Mouse (Mus musculus): Measurements from ENCODE around the gene 4930444G20Rik. TPM values are rescaled to one million over a fixed set of nuclear protein-coding genes. Genes with fewer than 3 reads are reported as not detected.
"Not testable (repeated sequence)": the region's sequence is repeated elsewhere in the genome, so short reads cannot be mapped to it uniquely, and the experiment has no call there.

4930444G20Rik gene
- not detected for total RNA-seq (2021)

DNA sequence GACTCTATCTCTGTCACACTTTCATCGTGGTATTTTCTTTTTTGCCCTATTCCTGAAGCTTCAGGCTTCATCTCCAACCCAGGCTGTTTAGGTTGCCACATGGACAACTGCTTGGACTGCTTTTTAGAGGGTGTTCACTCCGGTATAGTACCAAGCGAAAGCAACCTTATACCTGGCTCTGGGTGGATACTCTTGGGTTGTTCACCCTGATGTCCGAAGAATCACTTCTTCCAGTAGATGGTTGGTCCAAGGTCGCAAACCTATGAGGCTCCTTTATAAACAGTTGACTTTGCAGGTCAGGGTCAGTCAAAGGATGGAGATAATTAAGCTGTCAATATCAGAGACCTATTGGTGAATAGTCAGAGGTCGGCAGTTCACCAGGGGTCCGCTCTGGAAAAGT lies at the start of gene 4930444G20Rik:
Gene 4930444G20Rik (minus strand): TSS at position 101 of the 400 bp plus-strand sequence.
- DNase-seq, result not testable (repeated sequence)

DNA sequence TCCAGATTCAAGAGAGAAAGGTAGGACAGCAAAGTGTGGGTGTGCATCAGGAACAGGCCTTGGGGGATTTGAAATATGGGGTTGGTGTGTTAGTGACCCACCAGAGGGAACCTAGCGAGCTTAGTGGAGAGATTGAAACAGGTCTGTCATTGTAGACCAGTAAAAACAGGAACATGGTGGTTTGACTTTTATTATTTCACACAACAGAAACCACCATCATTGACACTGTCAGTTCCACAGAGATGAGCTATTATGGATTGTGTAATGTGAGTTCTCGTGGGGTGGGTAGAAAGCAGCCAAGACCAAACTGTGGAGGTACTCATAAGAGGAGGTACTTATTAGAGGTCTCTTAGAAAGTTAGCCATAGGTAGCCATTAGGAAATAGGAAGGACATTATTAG lies 6.7 kb upstream of the 4930444G20Rik start:
- no peak for DNase-seq

DNA sequence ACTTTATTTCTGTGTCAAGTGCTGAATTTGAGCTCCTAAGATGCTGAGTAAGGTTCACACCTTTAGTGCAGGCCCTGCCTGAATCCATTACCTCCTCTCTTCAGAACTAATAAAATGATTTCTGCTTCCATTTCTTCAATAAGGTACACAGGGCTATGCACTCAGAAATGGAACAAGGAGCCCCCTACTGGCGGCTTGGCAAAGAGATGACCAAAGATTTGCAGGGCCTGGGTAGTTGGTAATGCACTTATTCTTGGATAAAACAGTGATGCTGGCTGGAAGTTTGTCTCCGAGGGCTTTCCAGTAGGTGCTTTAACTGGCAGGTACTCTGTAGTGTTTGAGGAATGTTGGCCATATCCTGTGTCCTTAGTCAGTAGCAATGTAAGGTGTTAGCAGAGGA lies 4.9 kb upstream of the 4930444G20Rik start:
- no peak for DNase-seq

DNA sequence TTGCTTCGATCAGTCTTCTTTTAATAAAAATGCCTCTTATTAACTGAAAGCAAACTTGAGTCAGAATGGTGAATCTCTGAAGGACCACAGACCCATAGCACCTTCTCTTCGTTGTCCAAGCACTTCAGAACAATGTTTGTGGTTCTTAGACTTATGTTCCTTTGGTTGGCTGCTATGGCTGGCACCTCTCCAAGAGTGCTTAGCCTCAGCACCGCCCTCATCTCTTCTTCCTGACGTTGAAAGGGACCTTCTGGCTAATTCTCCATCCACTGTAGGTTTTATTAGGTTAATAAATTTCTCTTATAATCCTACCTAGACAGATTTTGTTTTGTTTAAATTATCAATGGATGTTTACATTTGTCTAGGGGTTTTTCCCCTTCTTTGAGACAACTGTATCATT lies 2.7 kb upstream of the 4930444G20Rik start:
- DNase-seq, result peak; percentile 12

DNA sequence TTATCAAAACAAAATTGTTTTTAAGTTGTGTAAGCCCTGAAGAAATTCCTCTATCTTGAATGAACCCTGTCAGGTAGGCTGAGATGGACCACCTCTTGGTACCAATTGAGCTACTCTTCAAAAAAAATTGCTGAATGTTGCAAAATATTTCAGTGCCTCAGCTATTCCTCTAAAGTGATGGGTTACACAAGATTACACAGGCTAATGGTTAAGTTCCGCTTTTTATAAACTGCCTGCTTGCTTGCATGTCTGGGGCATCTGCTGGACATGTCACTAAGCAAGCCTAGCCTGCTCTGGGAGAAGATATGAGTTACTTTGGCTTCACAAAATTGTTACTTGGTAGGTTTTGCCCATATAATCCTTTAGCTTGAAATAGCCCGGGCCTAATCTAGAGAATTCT lies 2.3 kb upstream of the 4930444G20Rik start:
- DNase-seq, result no peak

DNA sequence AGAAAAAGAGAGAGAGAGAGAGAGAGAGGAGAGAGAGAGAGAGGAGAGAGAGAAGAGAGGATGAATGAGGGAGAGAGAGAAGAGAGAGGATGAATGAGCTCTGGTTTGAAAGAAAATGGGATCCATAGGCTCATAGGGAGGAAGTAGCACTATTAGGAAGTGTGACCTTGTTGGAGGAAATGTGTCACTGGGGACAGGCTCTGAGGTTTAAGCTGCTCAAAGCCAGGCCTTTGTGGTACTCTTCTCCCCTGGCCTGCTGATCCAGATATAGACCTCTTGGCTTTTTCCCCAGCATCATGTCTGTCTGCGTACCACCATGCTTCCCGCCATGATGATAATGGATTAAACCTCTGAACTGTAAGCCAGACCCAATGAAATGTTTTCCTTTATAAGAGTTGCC lies 8.5 kb downstream of the 4930444G20Rik start:
- DNase-seq, result no peak

DNA sequence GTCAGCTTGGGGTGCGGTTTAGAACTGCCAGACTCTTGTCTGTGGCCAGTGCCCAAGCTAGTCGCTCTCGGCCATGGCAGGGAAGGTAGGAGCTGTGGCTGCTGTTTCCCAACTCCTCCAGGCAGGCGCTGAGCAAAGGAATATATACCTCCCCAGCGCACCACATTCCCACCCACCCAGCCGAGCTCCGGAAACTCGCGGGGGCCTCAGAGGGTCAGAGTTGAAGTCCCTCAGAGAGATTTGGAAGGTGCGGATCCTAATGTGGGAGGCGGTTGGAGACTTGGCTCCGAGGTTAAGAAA lies 8.9 kb downstream of the 4930444G20Rik start:
- no peak for DNase-seq

DNA sequence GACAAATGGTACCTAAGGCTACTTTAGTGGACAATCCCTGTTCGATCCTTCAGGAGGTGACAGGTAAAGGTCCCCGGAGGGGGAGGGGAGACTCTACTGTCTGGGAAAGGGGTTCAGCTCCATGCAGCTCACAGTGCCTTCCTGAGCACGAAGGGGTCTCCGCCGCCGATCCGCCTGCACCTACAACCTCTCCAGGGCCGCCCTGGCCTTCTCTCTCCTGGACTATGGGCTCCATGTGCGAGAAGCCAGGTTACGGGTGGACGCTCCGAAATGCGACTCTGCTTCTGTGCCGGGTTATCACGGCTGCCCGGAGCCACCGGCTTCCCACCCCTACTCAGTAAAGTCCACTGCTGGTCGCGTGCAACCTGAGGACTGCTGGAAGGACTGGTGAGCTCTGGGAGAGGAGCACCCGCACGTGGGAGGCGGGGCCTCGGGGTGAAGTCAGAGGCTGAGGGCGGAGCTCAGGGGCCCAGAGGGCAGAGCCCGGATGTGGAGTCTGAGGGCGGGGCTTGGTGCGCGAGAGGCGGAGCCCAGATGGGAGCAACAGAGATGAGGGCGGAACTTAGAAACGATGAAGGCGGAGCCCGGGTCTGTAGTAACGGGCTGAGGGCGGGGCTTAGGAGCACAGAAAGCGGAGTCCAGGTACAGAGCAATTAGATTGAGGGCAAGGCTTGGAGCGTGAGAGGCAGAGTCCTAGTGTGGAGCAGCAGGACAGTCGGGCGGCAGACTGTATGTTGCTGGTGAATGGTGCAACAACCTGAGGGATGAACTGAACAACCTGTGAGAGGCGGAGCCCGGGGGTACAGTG lies 9.5 kb downstream of the 4930444G20Rik start:
- DNase-seq, result peak; percentile 89

DNA sequence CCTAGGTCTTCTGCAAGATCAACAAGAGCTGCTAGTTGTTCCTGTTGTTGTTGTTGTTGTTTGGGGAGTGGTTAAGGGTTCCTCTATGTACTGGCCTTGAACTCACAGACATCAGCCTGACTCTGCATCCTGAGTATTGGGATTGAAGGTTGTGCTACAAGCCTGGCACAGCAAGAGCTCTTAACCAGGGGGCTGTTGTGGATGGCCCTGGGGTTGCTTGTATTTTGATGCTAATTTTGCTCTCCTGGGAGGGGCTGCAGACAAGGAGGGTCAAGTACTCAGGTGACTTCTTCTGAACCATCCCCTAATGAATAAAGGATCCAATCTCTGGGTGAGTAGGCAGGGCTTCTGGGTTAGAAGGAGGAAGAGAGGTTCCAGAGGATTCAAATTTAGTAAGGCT lies 12.6 kb downstream of the 4930444G20Rik start:
- no peak for DNase-seq

DNA sequence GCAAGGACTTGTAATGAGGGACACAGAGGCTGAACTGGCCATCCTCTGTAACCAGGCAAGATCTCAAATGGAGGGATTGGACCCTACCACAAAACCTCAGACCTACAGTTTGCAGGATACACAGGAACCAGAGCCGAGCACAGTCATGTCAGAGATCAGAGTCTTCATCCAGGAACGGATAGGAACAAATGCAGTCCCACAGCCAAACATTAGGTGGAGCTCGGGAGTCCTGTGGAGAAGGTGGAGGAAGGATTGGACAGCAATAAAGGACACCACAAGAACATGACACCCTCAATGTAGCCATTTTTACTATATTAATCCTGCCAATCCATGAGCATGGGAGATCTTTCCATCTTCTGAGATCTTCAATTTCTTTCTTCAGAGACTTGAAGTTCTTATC lies 31.6 kb downstream of the 4930444G20Rik start:
- DNase-seq, result peak; percentile 78

DNA sequence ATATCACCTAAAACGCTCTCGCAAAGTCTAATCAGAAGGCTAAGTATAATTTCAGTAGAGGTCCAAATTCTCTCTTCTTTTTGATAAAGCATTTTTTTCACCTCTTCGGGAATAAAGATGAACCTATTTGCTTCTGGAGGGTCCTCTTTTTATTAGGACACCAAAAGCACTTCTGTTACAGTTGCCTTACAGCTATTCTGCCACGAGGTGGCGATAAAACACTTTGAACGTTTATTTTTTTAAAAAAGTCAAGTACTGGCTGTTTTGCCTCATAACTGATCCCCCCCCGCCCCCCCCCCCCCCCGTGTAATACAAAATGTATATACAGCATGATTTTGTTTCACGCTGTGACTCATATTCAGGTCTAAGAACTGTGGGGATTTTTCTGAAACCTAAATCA lies 33.6 kb downstream of the 4930444G20Rik start:
- DNase-seq, result peak; percentile 40

DNA sequence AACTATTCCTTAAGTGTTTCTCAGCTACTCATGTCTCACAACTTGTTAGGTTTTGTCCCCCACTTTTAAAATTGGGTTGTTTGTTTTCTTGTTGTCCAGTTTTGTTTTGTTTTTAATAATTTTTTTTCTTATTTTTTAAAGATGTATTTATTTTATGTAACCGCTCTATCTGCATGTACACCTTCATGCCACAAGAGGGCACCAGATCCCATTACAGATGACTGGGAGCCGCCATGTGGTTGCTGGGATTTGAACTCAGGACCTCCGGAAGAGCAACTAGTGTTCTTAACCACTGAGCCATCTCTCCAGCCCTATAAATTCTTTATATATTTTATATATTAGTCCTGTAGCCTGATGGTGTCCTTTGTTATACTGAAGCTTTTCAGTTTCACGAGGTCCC lies 49.3 kb downstream of the 4930444G20Rik start:
- DNase-seq, result no peak

DNA sequence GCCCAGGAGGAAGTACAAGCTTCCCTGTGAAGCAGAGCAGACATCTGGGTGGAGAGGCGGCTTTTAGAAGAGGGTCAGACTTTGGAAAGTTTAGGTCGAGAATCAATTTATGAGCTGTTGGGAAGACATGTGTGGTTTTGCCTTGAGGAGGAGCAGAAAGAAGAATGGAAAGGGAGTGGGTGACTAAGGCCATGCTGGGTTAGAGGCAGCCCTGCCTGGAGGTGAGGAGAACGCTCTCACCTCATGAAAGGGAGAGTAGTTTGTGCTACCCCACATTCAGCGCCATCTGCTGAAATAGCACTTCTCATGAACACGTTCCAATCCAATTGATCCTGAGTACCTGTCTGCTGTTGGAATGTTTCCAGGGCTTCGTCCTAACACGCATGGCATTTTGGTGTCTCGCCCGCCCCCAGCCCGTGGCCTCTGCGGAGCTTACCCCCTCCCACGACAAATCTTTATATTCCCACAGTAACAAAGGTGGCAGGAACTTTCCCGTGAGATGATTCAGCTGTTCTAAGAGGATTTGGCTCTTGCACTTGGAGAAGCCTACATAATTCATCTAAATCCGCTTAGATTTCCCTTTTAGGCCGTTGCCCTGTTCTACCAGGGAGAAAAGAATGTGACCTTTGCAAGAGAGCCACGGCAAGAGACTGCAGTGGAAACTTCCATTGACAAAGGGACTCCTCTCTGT lies 50.3 kb downstream of the 4930444G20Rik start:
- no peak for DNase-seq

Other genes starting within 250 kb of the 4930444G20Rik start
- gene Sgk1, start 185.9 kb downstream of the 4930444G20Rik start, total RNA-seq (2021), result 10 to 100 TPM; 70.2 to 73.8 TPM
- gene E030030I06Rik, start 81.2 kb upstream of the 4930444G20Rik start, total RNA-seq (2021), result 1 to 10 TPM; 2.0 to 2.9 TPM
- gene Raet1e, start 90.5 kb upstream of the 4930444G20Rik start, total RNA-seq (2021), result 1 to 10 TPM in 1 of 2 experiments, under 1 TPM in 1; 0.81 to 1.1 TPM
- gene H60b, start 90.5 kb upstream of the 4930444G20Rik start, total RNA-seq (2021), result not detected